Mouse (Mus musculus) hindbrain, embryonic 10.5 days (tissue): Measurements from ENCODE around the gene Ceacam2. TPM values are rescaled to one million over a fixed set of nuclear protein-coding genes. Genes with fewer than 3 reads are reported as not detected.
"Not testable (repeated sequence)": the region's sequence is repeated elsewhere in the genome, so short reads cannot be mapped to it uniquely, and the experiment has no call there.

Source experiments
- DNase-seq: peaks from one replicate; pipeline ENCODE4 v3.0.0-alpha.2; 2017; ENCODE audit warnings: low spot score
- H3K27ac ChIP-seq: fragments of 300-500 bp; sonication (generic); 2 replicates; pipeline ENCODE4 v1.5.1; 2016; ENCODE audit warnings: mild to moderate bottlenecking, moderate library complexity
- H3K27me3 ChIP-seq: fragments of 300-500 bp; sonication (generic); 2 replicates; pipeline ENCODE4 v1.6.1; 2016; ENCODE audit warnings: mild to moderate bottlenecking; ENCODE audit not compliant: poor library complexity, insufficient read depth, severe bottlenecking
- H3K36me3 ChIP-seq: fragments of 300-500 bp; sonication (generic); 2 replicates; pipeline ENCODE4 v1.6.1; 2016; ENCODE audit warnings: mild to moderate bottlenecking, moderate library complexity
- H3K4me1 ChIP-seq: fragments of 300-500 bp; sonication (generic); replicated peaks from 2 replicates; pipeline ENCODE4 v1.6.1; 2016; ENCODE audit warnings: mild to moderate bottlenecking
- H3K4me3 ChIP-seq: fragments of 300-500 bp; sonication (generic); 2 replicates; pipeline ENCODE4 v1.5.1; 2016; ENCODE audit warnings: mild to moderate bottlenecking, moderate library complexity
- H3K9me3 ChIP-seq: fragments of 300-500 bp; sonication (generic); 2 replicates; pipeline ENCODE4 v1.6.1; 2016; ENCODE audit warnings: mild to moderate bottlenecking, moderate library complexity
- WGBS: fragments of 180-500 bp; shearing (Covaris S2); methylation state at CpG from one replicate; pipeline ENCODE4 v1.1.7; 2016; 5-methylcytosine and 5-hydroxymethylcytosine counted together
- polyA plus RNA-seq: library from polyadenylated mRNA; unstranded; fragments of >200 nt; fragmentation: Nextera tagmentation; extraction: Ambion mirVana; gene quantifications from 2 replicates; pipeline ENCODE4 v1.2.1, GENCODE M21; 2016

Ceacam2 gene
- polyA plus RNA-seq, 1 experiment from 2014 or later = not detected

GRCm38 (mm10) chr7:25477091-25477751 is 62.4 kb downstream of the Ceacam2 start, which contains the start of gene Ceacam1:
TSS of gene Ceacam1 (minus strand) at chr7:25477603.
- H3K27me3 ChIP-seq, H3K4me3 ChIP-seq, H3K27ac ChIP-seq, H3K36me3 ChIP-seq, H3K4me1 ChIP-seq, DNase-seq, H3K9me3 ChIP-seq: not testable (repeated sequence)
- WGBS = 39% methylated on average over 5 of the region's 5 CpGs

- WGBS = 77% methylated on average over 6 of the region's 6 CpGs
Measured at GRCm38 (mm10) chr7:25471821-25472220, 67.8 kb downstream of the Ceacam2 start.

More at GRCm38 (mm10) chr7:25471821-25472220, 67.8 kb downstream of the Ceacam2 start:
- H3K4me1 ChIP-seq, H3K36me3 ChIP-seq, H3K9me3 ChIP-seq, H3K27ac ChIP-seq, DNase-seq, H3K27me3 ChIP-seq, H3K4me3 ChIP-seq: not testable (repeated sequence)

Other genes with a start within 250 kb of the Ceacam2 start
- 271 and 384 TPM in 2 replicates for gene Pafah1b3, start 241.9 kb downstream of the Ceacam2 start, polyA plus RNA-seq
- 1.2 and 2.1 TPM in 2 replicates for gene Prr19, start 238.4 kb downstream of the Ceacam2 start, polyA plus RNA-seq
- gene Tmem145, start 233.8 kb downstream of the Ceacam2 start, polyA plus RNA-seq = 2.5 and 9.1 TPM in 2 replicates
- gene Megf8, start 222.7 kb downstream of the Ceacam2 start, polyA plus RNA-seq = 16.5 and 18.2 TPM in 2 replicates
- gene Cnfn, start 170.1 kb downstream of the Ceacam2 start, polyA plus RNA-seq = not detected in 2 replicates
- gene Lipe, start 141.1 kb downstream of the Ceacam2 start, polyA plus RNA-seq = 6.0 and 8.6 TPM in 2 replicates
- 0.45 and 0.63 TPM in 2 replicates for gene Cxcl17, start 127.0 kb downstream of the Ceacam2 start, polyA plus RNA-seq
- 0.92 and 2.2 TPM in 2 replicates for gene Ceacam1, start 62.3 kb downstream of the Ceacam2 start, polyA plus RNA-seq
- gene Erich4, start 76.0 kb upstream of the Ceacam2 start, polyA plus RNA-seq = not detected in 2 replicates
- 26.3 and 29.6 TPM in 2 replicates for gene Dmac2, start 79.6 kb upstream of the Ceacam2 start, polyA plus RNA-seq
- 0.87 and 1.8 TPM in 2 replicates for gene B3gnt8, start 86.8 kb upstream of the Ceacam2 start, polyA plus RNA-seq
- gene Bckdha, start 119.1 kb upstream of the Ceacam2 start, polyA plus RNA-seq = 45.3 and 49.4 TPM in 2 replicates
- gene Exosc5, start 119.3 kb upstream of the Ceacam2 start, polyA plus RNA-seq = 75.6 and 76.4 TPM in 2 replicates
- 3.1 and 3.2 TPM in 2 replicates for gene Tmem91, start 135.3 kb upstream of the Ceacam2 start, polyA plus RNA-seq
- gene B9d2, start 140.9 kb upstream of the Ceacam2 start, polyA plus RNA-seq = 38.3 and 44.6 TPM in 2 replicates
- 0.81 and 2.1 TPM in 2 replicates for gene Tgfb1, start 147.1 kb upstream of the Ceacam2 start, polyA plus RNA-seq
- gene Ccdc97, start 179.2 kb upstream of the Ceacam2 start, polyA plus RNA-seq = 32.4 and 44.0 TPM in 2 replicates
- 60.5 and 61.6 TPM in 2 replicates for gene Hnrnpul1, start 214.9 kb upstream of the Ceacam2 start, polyA plus RNA-seq
- 15.0 and 18.4 TPM in 2 replicates for gene Axl, start 248.8 kb upstream of the Ceacam2 start, polyA plus RNA-seq